Mouse (Mus musculus) testis, adult 2 months (tissue): ENCODE measurements around the gene Apol7e.

ENCODE experiments used
- CTCF ChIP-seq: fragments of 200-500 bp; IDR thresholded peaks from 2 replicates; pipeline ENCODE4 v1.5.1; 2012; ENCODE audit warnings: low read depth, mild to moderate bottlenecking, inconsistent platforms, low read length, moderate library complexity; ENCODE audit not compliant: control insufficient read depth, insufficient read depth, insufficient replicate concordance
- POLR2A ChIP-seq: fragments of 200-500 bp; IDR thresholded peaks from 2 replicates; pipeline ENCODE4 v1.6.1; 2012; ENCODE audit warnings: low read depth, mild to moderate bottlenecking, inconsistent platforms, low read length, moderate library complexity; ENCODE audit not compliant: control insufficient read depth

- no peak for TF ChIP-seq POLR2A
- no peak for TF ChIP-seq CTCF
These were observed 64.4 kb downstream of the Apol7e start for GRCm38 (mm10) chr15:77763050-77763449.
